Mouse (Mus musculus) kidney, adult 8-10 months (tissue): ENCODE measurements around the gene Gm49378.
A peak's percentile ranks its signal among the peaks of the same experiment; 100 is the strongest.

Experiments used
- DNase-seq, 2 experiments: peaks; one replicate each; pipeline ENCODE4 v3.0.0; 2022

The Gm49378 gene

GRCm38 (mm10) chr14:55637795-55638194 is at the start of gene Gm49378:
Gene Gm49378, minus strand, starts transcription at chr14:55637895.
- no peak for DNase-seq

- DNase-seq: no peak
These were observed 44.4 kb upstream of the Gm49378 start for GRCm38 (mm10) chr14:55682118-55682493.

GRCm38 (mm10) chr14:55681160-55682117 is 43.7 kb upstream of the Gm49378 start, which contains the start of gene Tinf2:
Gene Tinf2, minus strand, starts transcription at chr14:55681820.
- DNase-seq: peak; percentile 94 to 95

- DNase-seq: no peak
These were observed 39.9 kb upstream of the Gm49378 start for GRCm38 (mm10) chr14:55677615-55678014.

- no peak for DNase-seq
These were observed 35.0 kb upstream of the Gm49378 start for GRCm38 (mm10) chr14:55672741-55673060.

- DNase-seq: peak; percentile 94
These were observed 34.4 kb upstream of the Gm49378 start, which contains the start of the genes Gmpr2 and Nedd8 for GRCm38 (mm10) chr14:55671833-55672740. Gene Gmpr2, plus strand, starts transcription at chr14:55671941. Gene Nedd8, minus strand, starts transcription at chr14:55672124.

GRCm38 (mm10) chr14:55671486-55671832 is 33.8 kb upstream of the Gm49378 start:
- no peak for DNase-seq

- DNase-seq: no peak
These were observed 22.9 kb upstream of the Gm49378 start for GRCm38 (mm10) chr14:55660636-55661035.

GRCm38 (mm10) chr14:55659960-55660573 is 22.4 kb upstream of the Gm49378 start, which contains the start of gene Mdp1:
Gene Mdp1, minus strand, starts transcription at chr14:55660508.
- peak; percentile 61 to 72 for DNase-seq

GRCm38 (mm10) chr14:55658011-55658410 is 20.3 kb upstream of the Gm49378 start:
- peak; percentile 73 to 76 for DNase-seq

GRCm38 (mm10) chr14:55656935-55657334 is 19.2 kb upstream of the Gm49378 start:
- DNase-seq: no peak

GRCm38 (mm10) chr14:55651528-55651927 is 13.8 kb upstream of the Gm49378 start:
- no peak for DNase-seq

- no peak for DNase-seq
These were observed 12.2 kb upstream of the Gm49378 start, which contains the start of gene Tssk4 for GRCm38 (mm10) chr14:55649884-55650283. Gene Tssk4, plus strand, starts transcription at chr14:55650184.

GRCm38 (mm10) chr14:55644261-55644888 is 6.7 kb upstream of the Gm49378 start:
- no peak for DNase-seq

GRCm38 (mm10) chr14:55643060-55643907 is 5.6 kb upstream of the Gm49378 start, which contains the start of gene Tm9sf1:
Gene Tm9sf1, minus strand, starts transcription at chr14:55643806.
- DNase-seq: peak; percentile 78 to 85

- DNase-seq: no peak
These were observed 5.0 kb upstream of the Gm49378 start for GRCm38 (mm10) chr14:55642679-55643059.

- no peak for DNase-seq
These were observed 3.6 kb upstream of the Gm49378 start for GRCm38 (mm10) chr14:55641291-55641690.

- DNase-seq: no peak
These were observed 3.1 kb upstream of the Gm49378 start for GRCm38 (mm10) chr14:55640816-55641215.

- peak; percentile 84 to 87 for DNase-seq
These were observed 2.1 kb downstream of the Gm49378 start, which contains the start of gene Ipo4 for GRCm38 (mm10) chr14:55635523-55636007. Gene Ipo4, minus strand, starts transcription at chr14:55635957.

GRCm38 (mm10) chr14:55634874-55635522 is 2.7 kb downstream of the Gm49378 start:
- DNase-seq: peak in 1 of 2 experiments; percentile 23
